Mouse (Mus musculus) MEL-GATA-1-ER (cell line): ENCODE data around the gene Epb42.
"Not testable (repeated sequence)": the region's sequence is repeated elsewhere in the genome, so short reads cannot be mapped to it uniquely, and the experiment has no call there.

Experiments used
- DNase-seq: peaks from one replicate; pipeline ENCODE4 v3.0.0-alpha.2; 2012; ENCODE audit warnings: low read depth; ENCODE audit errors: extremely low read depth

The Epb42 gene

DNA sequence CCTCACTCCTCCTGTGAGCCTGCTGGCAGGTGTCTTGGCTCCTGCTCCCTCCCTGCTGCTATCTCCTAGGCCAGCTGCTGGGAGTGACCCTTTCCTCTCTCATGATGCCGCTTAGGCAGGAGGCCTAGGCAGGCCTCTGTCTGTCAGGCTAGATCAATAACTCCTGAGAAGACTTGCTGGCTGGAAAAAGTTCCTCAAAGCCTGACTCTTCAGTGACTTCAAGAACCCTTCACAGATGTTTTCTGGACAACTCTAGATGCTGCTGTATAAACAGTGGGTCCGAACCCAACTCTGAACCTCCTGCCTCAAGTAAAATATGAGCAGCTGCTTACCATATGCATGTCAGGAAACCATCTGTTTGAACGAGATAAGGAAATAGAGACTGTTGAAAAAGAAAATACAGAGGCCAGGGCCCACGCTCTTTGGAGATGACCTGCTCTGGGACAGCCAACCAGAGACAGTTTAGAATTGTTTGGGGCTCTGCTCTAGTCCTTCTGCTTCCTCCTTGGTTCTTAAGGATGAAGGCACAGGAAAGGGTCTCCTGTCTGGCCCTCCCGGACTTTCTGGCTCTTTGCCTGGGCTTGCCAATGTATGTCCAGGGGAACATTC is at the start of gene Epb42:
Gene Epb42 (minus strand): TSS at position 340 of the 609 bp plus-strand sequence.
- peak; percentile 85 for DNase-seq

DNA sequence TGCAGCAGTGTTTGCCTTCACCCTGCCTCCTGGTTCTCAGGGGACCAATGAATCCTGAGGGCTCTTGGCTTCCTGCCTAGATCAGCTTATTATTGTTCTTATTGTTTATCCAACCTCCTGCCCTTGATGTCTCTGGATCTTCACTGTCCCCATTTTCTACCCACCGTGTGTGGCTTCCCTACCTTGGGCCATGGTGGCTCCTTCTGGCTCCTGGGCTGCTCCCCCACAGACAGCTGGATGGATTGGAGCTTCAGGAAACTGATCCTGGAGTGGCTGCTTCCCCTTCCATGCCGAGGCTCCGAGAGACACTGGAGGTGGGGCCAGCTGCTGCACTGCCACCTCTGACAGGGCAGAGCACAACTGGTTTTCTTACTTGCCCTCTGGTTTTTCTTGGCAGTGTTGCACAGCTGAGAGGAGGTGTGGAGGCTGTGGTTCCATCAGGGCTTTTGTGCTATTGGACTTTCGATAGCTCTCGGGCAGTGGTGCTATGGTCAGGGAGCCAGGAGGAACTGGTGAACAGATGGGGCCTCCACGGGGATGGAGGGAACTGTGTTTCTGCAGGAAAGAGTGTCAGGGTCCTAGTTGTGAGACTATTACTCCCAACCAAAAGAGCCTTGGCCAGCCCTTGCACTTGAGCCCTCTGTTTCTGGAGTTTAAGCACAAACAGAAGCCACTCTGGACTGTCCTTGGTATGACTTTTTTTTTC is 48.8 kb upstream of the Epb42 start, which contains the start of gene Tgm5:
Gene Tgm5 (minus strand): TSS at position 362 of the 706 bp plus-strand sequence.
- DNase-seq, result no peak

DNA sequence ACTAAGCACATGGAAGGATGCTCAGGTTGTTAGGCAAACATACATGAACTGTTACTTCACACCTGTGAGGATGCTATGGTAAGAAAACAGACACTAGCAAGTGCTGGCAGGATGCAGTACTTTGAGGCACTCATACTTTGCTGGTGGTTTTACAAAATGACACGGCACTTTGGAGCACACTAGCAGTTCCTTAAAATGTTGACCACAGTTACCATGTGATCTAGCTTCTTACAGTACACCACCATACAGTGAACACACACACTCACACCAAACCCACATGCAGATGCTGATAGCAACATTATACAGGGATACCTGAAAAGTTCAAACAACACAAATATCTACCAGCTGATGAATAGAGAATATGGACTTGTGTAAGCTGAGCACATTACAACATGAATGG is 45.8 kb upstream of the Epb42 start:
- DNase-seq, result peak; percentile 46

DNA sequence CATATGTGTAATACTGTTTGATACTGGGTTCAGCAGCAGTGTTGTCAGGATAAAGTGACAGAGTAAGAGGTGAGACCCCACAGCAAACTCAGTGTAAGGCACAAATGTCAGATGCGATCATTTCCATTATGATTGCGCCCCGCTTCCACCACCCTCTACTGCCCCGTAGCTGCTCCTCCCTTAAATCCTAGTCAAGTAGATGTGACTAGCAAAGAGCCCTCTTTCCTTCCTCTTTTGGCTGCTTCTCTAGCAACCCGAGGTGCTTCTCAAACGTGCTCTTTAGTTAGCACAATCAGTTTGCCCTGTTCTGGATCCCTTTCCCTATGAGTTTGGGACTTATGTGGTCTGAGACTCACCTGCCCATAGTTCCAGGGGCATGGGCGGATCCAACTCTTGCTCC is 37.9 kb upstream of the Epb42 start:
- no peak for DNase-seq

DNA sequence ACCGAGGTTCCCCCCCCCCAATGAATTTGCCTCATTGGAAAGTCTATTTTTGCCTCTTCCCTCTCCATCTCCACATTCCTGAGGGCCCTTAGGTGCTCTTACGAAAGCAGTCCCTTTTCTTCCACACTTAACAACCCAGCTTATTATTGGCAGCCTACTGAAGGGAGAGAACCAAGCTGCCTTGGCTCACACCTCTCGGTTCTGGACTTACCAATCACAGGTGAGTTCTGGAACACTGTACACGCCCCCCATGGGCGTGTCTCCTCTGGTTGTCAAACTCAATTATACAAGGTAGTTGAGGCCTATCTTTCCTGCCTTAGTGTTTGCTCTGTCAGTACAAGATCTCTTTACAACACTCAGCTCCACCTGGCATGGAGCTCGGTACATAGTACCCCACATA is 35.0 kb upstream of the Epb42 start:
- DNase-seq, result no peak

DNA sequence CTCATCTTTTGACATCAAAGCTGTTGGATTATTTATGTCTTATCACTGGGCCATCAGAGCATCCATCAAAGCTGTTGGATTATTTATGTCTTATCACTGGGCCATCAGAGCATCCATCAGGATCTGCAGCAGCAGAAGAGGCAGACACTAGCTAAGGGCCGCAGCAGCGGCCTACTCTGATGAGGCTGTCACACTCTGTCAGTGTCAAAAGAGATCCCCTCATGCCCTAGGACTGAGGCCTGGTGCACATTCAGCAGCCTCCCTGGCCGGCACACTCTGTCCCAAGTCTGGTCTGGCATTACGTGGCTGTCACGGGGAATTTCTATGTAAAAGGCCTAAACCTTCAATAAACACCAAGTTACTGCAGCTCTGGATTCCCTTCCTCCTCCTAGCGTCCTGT is 32.6 kb upstream of the Epb42 start:
- DNase-seq, result no peak

DNA sequence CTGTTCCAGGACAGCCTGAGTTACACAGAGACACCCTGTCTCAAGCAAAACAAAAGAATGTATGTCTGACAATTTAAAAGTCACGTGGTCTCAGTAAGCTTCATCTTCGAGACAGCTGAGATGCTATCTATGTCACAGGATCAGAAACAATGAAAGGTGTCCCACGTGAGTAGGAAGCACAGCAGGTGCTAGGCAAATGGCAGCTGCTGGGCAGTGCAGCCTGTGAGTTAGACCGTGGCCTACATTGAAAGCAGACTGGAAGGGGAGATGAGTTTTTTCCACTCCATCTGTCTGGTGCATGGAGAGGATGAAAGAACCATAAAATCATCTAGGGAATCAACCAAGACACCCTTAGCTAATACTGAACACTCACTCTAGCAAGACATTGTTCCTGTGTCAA is 30.2 kb upstream of the Epb42 start:
- no peak for DNase-seq

DNA sequence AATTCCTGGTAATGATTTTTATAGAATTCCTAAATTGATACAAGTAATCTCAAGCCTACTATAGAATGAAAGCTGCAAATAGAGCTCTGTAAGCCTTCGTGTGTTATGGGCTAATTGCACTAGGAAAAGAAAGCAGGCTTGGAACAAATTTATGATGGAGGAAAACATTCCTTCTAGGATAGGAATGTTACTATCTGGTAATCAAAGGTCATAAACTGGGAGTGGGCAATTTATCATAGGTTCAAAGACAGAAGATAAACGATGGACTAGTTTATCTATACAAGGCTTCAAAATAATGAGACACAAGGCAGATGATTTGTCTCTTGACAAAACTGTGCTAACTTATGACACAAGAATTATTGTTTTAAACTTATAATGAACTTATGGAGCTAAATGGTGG is 24.4 kb upstream of the Epb42 start:
- no peak for DNase-seq

DNA sequence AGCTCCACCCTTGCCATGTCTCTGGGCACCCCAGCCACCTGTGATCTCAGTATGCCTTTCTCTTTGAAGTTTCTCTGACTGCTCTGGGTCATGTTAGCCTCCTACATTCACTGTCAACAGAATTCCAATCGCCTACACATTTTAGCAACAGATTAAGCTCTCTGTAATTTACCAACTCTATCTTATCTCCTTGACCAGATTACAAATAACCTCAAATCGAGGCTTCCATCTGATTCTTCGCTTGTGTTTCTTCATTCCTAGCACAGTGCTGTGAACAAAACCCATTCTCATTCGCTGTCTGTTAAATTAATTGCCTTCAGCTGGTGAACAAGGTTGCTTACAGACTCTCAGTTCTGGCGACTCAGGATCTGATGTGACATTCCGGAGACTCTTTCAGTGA is 21.1 kb upstream of the Epb42 start:
- no peak for DNase-seq

DNA sequence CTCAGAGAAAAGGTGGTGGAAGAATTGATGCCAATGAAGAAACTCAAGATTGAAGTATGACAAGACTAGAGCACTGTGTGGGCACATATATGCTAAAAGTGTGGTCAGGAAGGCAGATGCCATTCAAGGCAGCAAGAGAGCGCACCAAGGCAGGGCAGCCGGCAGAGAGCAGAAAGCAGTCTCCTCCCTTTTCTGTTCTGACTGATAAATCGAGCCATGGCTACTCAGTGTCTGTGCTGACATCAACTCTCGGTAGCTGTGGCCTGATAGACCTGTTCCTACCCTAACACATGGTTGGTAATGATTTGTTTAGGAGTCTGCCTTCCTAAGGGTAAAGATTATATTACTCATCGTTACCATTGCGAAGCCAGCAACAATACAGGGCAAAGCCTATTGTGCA is 19.0 kb upstream of the Epb42 start:
- no peak for DNase-seq

DNA sequence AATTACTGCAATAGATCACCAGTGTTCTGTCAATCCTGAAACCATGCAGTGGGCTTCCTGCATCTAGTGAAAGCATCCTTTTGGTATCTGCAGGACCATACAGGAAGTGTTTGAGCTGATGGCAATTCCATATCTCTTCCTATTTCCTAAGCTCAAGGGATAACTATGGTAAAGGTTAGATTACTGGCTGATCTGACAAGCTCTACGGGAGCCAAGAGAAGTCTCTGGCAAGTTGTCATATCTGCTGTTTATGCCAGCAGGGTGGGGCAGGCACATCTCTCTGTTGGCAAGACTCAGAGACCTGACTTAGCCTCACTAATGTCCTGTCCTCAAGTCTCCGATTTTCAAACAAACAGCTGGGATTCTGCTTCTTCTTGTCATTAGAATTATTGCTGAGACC is 17.2 kb upstream of the Epb42 start:
- peak; percentile 44 for DNase-seq

DNA sequence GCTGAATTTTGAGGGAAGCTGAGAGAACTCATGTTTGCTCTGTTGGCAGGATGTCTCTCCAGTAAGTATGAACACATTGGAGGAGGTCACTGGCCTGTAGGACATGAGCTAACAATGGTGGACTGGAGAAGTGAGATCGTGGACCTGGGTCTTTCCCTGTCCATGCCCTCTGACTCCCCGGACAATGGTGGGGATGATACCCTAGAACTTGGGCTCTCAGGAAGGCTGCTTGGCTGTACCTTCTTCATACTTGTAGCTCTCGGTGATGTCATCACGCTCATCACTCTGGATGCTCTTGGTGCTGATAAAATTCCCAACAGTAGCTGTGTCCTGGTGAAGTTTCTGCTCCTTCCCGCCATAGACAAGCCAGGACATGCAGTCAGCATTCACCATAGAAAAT is 15.3 kb upstream of the Epb42 start:
- no peak for DNase-seq

DNA sequence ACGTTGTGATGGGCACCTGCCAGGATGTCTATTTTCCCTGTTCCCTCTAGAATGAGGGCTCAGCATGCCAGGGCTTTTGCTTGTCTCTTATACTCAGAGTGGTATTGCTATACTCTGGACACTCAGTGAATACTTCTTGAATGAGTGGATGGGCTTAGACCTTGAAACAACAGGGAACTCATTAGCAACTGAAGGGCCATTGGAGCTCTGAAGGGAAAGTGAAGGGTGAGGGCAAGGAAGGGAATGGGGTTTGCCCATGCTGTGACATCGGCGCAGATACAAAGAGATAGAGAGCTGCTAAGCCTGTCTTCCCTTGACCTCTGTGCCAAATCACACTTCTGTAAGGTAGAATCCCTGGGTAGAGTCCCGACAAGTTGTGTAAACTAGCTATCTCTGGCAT is 8.8 kb upstream of the Epb42 start:
- no peak for DNase-seq

DNA sequence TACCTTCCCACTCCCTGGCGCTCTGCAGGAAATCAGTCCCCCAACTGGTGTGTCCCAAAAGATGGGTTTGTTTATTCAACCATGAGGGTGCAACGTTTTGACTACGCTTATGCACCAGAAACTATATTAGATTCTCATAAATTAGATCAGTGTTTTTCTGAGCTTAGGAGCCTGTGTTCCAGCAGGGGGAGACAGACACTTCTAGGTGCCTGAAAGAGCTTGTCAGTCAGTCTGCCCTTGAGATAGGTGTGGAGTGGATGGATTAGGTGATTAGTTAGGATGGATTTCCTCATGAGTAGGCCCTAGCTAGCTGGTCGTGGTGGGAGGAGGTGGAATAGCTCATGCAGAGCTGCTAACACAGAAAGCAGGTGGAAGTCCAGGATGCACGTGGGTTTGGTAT is 4.2 kb upstream of the Epb42 start:
- no peak for DNase-seq

DNA sequence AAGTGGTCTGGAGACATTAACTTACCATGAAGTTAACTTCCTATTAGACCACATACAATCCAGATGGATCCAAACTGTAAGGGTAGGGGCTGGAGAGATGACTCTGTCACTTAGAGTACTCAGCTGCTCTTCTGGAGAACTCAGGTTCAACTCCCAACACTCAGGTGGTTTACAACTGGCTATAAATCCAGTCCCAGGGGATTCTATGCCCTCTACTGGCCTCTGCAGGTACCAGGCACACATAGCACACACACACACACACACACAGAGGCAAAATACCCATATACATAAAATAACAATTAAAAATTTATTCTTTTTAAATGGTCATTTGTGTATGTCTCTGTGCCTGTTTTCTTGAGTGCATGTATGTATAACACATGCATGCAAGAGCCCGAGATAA is 2.5 kb upstream of the Epb42 start:
- DNase-seq, result no peak

DNA sequence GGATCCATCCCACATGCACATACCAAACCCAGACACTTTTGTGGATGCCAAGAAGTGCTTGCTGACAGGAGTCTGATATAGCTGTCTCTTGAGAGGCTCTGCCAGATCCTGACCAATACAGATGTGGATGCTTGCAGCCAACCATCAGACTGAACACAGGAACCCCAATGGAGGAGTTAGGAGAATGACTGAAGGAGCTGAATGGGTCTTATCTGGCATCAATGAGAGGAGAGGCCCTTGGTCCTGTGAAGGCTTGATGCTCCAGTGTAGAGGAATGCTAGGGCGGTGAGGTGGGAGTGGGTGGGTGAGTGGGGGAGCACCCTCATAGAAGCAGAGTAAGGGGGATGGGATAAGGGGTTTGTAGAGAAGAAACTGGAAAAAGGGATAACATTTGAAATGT is 2.0 kb upstream of the Epb42 start:
- DNase-seq, result not testable (repeated sequence)

DNA sequence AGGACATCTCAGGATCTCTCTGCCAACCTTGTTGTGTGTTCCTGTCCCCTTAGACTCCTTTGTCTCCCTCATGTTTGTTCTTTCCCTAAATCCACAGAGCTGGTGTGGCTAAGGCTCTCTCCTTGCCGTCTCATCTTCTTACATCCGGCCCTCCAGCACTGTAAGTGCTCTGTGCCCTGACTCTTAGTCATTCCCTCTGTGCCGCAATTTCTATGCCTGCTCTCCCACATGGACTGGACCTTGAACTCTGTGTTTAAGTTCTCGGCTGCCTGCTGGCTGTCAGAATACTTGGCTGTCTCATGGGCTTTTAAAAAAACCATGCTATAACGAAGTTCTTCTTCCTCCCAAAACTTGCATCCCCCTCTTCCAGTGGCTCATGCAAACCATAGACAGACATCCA is 14.0 kb downstream of the Epb42 start:
- DNase-seq, result no peak

DNA sequence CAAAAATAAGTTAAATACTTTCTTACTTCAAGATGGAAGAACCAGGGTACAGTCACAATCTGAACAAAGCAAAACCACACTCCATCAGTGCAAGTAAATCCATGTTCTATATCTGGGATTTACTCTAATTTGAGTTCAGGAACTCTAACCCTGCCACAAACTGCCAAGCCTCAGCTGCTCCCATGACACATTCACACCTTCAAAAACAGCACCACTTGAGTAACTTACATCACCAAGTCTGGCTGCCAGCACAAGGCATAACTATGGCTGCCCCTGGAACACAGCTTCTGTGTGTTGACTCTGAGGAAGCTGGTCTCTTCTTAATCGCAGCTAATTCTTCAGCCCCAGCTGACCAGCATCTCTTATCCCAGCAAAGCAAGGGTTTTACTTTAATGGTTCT is 19.7 kb downstream of the Epb42 start:
- no peak for DNase-seq

DNA sequence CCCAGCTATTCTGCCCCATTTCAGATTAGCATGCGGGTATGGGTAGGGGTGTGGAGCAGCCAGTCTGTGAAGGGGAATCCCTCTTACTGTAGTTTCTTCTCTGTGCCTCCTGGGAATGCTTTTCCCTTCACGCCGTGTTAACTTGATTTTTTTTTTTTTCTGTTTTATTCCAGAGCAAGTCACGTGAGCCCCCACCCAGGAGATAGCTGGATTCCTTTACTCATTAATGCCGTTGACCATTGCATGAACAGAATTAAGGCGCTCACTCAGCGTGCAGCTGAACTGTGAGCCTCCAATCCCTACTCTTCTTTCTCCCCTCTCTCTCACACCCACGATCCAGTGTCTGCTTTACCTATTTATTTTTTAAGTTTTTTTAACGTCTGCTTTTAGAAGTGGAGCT is 20.6 kb downstream of the Epb42 start:
- DNase-seq, result no peak

DNA sequence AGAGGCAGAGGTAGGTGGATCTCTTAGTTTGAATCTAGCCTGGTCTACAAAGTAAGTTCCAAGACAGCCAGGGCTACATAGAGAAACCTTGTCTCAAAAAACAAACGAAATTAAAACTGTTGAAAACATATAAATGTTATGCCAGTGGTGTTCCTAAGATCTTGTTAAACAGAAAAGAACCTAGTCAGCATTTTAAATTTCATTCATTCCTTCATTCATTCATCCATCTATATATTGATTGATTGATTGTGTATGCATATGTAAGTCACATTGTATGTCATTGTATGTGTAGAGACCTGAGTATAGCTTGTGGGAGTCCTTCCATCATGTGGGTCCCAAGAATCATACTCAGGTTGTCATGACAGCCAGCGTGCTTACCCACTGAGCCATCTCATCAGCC is 21.4 kb downstream of the Epb42 start:
- no peak for DNase-seq

DNA sequence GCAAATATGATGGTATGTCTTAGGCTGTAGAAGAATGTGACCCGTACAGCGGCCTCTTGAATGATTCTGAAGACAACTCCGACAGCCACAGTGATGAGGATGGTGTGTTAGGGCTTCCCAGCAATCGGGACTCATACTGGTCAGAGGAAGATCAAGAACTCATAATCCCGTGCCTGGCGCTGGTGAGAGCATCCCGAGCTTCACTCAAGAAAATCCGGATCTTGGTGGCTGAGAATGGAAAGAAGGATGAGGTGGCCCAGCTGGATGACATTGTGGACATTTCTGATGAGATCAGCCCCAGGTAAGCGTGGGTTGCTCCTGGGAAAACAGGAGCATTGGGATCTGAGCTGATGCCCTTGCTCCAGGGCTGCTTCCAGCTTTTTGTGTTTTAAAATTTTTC is 24.2 kb downstream of the Epb42 start:
- no peak for DNase-seq

DNA sequence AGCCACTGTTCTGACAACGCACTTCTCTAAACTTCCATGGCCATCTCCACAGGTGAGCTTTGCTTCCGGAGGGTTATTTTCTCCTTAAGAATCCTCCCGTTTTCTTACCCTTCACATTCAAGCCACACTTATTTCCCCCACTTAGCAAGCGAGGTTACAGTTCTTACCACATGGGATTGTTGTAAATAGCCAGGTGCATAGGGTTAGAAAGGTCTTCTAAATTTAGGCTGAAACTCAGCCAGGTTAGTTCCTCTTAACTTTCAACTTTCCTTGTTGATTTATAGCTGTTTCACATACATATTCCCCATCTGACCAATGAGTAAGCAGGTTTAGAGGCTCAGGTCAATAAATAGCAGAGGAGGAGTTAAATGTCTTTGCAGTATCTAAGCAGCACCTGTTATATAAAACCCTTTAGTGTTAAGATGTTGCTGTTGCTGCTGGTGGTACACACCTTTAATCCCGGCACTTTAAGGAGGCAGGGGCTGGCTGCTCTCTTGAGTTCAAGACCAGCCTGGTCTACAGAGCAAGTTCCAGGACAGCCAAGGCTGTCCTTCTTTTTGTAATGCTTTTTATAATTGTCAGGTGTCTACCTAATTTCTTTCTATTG is 27.7 kb downstream of the Epb42 start:
- no peak for DNase-seq

DNA sequence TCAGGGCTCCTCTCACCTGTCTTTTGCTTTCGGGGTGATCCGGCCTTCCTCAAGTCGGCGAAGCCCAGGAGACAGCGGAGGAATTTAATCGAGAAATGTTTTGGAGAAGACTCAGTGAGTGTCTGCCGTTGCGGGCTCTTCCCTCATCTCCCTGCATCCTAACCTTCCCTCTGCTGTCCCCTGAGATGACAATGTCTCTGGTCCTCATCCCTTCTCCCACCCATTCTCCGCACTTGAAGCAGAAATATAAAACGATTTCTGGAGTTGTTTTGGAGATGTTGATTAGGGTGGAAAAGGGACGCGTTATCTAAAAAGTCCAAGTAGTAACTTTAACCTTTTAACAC is 28.2 kb downstream of the Epb42 start:
- DNase-seq, result no peak
